Mouse (Mus musculus) spleen, postnatal 14 days (tissue): ENCODE measurements around the gene Lnpep.

Source experiments
- DNase-seq, 2 experiments: peaks; one replicate each; pipeline ENCODE4 v3.0.0; 2021 to 2022; ENCODE audit warnings: low spot score in 2 of 2

Lnpep gene

GRCm38 (mm10) chr17:17609523-17609922 lies 15.3 kb downstream of the Lnpep start:
- DNase-seq = no peak

- no peak for DNase-seq
Observed at GRCm38 (mm10) chr17:17608416-17608988, 16.3 kb downstream of the Lnpep start.

- no peak for DNase-seq
Observed at GRCm38 (mm10) chr17:17604554-17604953, 20.3 kb downstream of the Lnpep start.

GRCm38 (mm10) chr17:17603609-17604008 lies 21.2 kb downstream of the Lnpep start:
- no peak for DNase-seq

- DNase-seq = no peak
Observed at GRCm38 (mm10) chr17:17602786-17603185, 22.1 kb downstream of the Lnpep start.

- DNase-seq = no peak
Observed at GRCm38 (mm10) chr17:17602330-17602729, 22.5 kb downstream of the Lnpep start.

- no peak for DNase-seq
Observed at GRCm38 (mm10) chr17:17600804-17601252, 24.0 kb downstream of the Lnpep start.

- no peak for DNase-seq
Observed at GRCm38 (mm10) chr17:17600001-17600400, 24.8 kb downstream of the Lnpep start.

- no peak for DNase-seq
Observed at GRCm38 (mm10) chr17:17598355-17598754, 26.5 kb downstream of the Lnpep start.

- DNase-seq = no peak
Observed at GRCm38 (mm10) chr17:17592926-17593325, 31.9 kb downstream of the Lnpep start.

- DNase-seq = no peak
Observed at GRCm38 (mm10) chr17:17587333-17588047, 37.4 kb downstream of the Lnpep start.

- no peak for DNase-seq
Observed at GRCm38 (mm10) chr17:17585115-17585514, 39.7 kb downstream of the Lnpep start.

GRCm38 (mm10) chr17:17583896-17584295 lies 41.0 kb downstream of the Lnpep start:
- DNase-seq = no peak

- no peak for DNase-seq
Observed at GRCm38 (mm10) chr17:17581234-17581633, 43.6 kb downstream of the Lnpep start.

GRCm38 (mm10) chr17:17576399-17576798 lies 48.5 kb downstream of the Lnpep start:
- no peak for DNase-seq

GRCm38 (mm10) chr17:17567071-17567470 lies 57.8 kb downstream of the Lnpep start:
- DNase-seq = no peak

GRCm38 (mm10) chr17:17548958-17549357 lies 75.9 kb downstream of the Lnpep start:
- DNase-seq = no peak

- no peak for DNase-seq
Observed at GRCm38 (mm10) chr17:17531338-17531737, 93.5 kb downstream of the Lnpep start.

- no peak for DNase-seq
Observed at GRCm38 (mm10) chr17:17516384-17517016, 108.3 kb downstream of the Lnpep start.

GRCm38 (mm10) chr17:17506677-17507076 lies 118.2 kb downstream of the Lnpep start:
- no peak for DNase-seq

- DNase-seq = no peak
Observed at GRCm38 (mm10) chr17:17499278-17499677, 125.6 kb downstream of the Lnpep start.

GRCm38 (mm10) chr17:17498848-17499247 lies 126.0 kb downstream of the Lnpep start:
- no peak for DNase-seq

- DNase-seq = no peak
Observed at GRCm38 (mm10) chr17:17496730-17497129, 128.1 kb downstream of the Lnpep start.
